Mouse (Mus musculus): ENCODE measurements at regions not wholly inside any gene's neighbourhood (a gene's known extent, or its start where the extent isn't known, plus 50 kb on each side); places are given as distances from the start of the nearest gene placed in this dataset.

- no peak for DNase-seq (ENCODE audit: low read depth, low spot score)
Observed at GRCm38 (mm10) chr9:15420677-15421076, 63.1 kb upstream of the Cep295 start.

GRCm38 (mm10) chr9:15421864-15422263, 64.3 kb upstream of the Cep295 start:
- no peak for DNase-seq (ENCODE audit: low read depth, low spot score)

GRCm38 (mm10) chr9:15434279-15434678, 59.0 kb upstream of the Smco4 start:
- peak; percentile 84 for DNase-seq (ENCODE audit: low read depth, low spot score)

- no peak for DNase-seq (ENCODE audit: low read depth, low spot score)
Observed at GRCm38 (mm10) chr9:15439319-15439980, 53.8 kb upstream of the Smco4 start.

- no peak for DNase-seq (ENCODE audit: low read depth, low spot score)
Observed at GRCm38 (mm10) chr9:15442131-15442530, 51.1 kb upstream of the Smco4 start.

Measured in A20 (cell line).